Mouse (Mus musculus) brain, embryonic 14.5 days (tissue): ENCODE measurements around the gene Slc38a6. TPM values are rescaled to one million over a fixed set of nuclear protein-coding genes. Genes with fewer than 3 reads are reported as not detected.
A peak's percentile ranks its signal among the peaks of the same experiment; 100 is the strongest.

Source experiments
- DNase-seq: peaks from one replicate; pipeline ENCODE4 v3.0.0-alpha.2; 2011; ENCODE audit warnings: low read depth
- CTCF ChIP-seq: fragments of 200-500 bp; IDR thresholded peaks from 2 replicates; pipeline ENCODE4 v1.5.1; 2012; ENCODE audit warnings: inconsistent platforms, mild to moderate bottlenecking, moderate library complexity, borderline replicate concordance; ENCODE audit not compliant: insufficient read depth, insufficient read length; ENCODE audit errors: extremely low read depth
- POLR2A ChIP-seq: fragments of 200-500 bp; IDR thresholded peaks from 2 replicates; pipeline ENCODE4 v1.6.1; 2012; ENCODE audit warnings: mild to moderate bottlenecking, inconsistent platforms, borderline replicate concordance; ENCODE audit not compliant: poor library complexity, insufficient read depth, insufficient read length, severe bottlenecking; ENCODE audit errors: extremely low read depth
- polyA plus RNA-seq: library from polyadenylated mRNA; depleted of rRNA; stranded (reverse); fragments of >200 nt; gene quantifications from 2 replicates; pipeline ENCODE4 v1.2.3, GENCODE M21; 2012

Gene Slc38a6
- polyA plus RNA-seq, 1 experiment, result 34.6 TPM

DNA sequence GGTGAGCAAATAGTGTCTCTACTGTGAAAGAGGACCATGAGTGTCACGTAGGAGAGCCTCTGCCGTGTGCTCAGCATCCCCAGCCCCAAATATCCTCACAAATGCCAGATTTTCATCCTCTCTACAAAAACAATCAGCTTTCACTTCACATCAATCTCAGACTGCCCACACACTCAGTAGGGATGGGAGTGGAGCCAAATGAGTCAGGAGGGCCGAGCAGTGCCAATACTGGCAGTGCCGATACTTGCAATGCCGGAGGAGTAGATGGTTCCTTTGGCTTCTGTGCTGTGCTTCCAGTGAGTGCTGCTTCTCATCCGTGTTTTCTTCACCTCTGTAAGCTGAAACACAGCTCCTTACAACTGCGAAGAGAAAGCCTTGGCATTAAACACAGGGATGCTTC lies 84.6 kb downstream of the Slc38a6 start:
- DNase-seq, result peak; percentile 73
- no peak for TF ChIP-seq CTCF
- TF ChIP-seq POLR2A, result no peak

- DNase-seq, result no peak
- TF ChIP-seq POLR2A (no peak), CTCF (no peak)
Observed at GRCm38 (mm10) chr12:73378026-73378425, 91.4 kb downstream of the Slc38a6 start.

DNA sequence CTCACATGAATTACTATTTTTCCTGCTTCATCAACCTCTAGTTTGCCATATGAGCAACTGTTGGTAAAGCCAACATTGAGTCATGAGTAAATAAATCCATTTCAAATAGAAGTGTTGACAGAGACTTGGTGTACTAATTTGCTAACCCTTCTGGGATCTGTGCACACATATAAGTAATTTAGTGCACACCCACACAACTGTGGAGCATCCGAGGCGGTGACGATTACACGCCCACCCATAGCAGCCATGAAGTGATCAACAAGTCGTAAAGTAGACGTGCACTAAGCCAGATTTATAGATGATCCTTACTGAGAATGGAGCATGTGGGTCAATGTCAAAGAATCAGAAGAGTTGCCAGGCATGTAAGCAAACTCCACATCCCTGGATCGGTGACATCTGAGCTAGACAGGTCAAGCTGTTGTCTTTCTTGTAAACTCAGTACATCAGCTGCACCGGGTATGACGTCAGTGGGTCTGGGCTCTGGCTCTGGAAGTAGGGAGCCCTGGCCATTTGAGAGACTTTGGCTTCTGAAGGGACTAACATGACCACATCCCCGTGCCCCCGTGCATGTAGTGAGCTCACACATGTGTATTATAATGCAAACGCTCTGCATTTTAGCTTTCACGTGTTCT lies 92.3 kb downstream of the Slc38a6 start:
- TF ChIP-seq POLR2A (no peak), CTCF (no peak)
- no peak for DNase-seq

GRCm38 (mm10) chr12:73380686-73381360 lies 94.2 kb downstream of the Slc38a6 start:
- DNase-seq, result no peak
- no peak for TF ChIP-seq CTCF
- TF ChIP-seq POLR2A, result no peak

DNA sequence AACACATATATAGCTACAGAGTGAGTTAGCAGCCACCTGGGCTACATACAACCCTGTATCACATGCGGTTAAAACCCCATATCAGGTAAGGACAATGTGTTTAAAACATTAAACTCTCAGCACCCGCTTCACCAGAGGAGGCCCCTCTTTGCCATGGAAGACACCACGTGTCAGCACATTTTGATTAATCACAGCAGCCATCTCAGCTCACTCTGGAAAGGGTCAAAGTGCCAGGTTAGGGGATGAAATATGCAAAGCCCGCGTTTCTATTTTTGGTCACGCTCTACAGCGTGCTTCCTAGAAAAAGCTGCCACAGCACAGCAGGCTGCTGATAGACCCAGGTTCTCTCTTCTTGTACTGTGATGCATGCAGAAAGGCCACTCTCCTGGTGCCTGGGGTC lies 94.9 kb downstream of the Slc38a6 start:
- TF ChIP-seq CTCF (no peak), POLR2A (no peak)
- no peak for DNase-seq

GRCm38 (mm10) chr12:73382290-73383178 lies 96.0 kb downstream of the Slc38a6 start:
- TF ChIP-seq POLR2A, result no peak
- no peak for TF ChIP-seq CTCF
- no peak for DNase-seq

GRCm38 (mm10) chr12:73383179-73383510 lies 96.6 kb downstream of the Slc38a6 start:
- TF ChIP-seq CTCF (no peak), POLR2A (no peak)
- no peak for DNase-seq

DNA sequence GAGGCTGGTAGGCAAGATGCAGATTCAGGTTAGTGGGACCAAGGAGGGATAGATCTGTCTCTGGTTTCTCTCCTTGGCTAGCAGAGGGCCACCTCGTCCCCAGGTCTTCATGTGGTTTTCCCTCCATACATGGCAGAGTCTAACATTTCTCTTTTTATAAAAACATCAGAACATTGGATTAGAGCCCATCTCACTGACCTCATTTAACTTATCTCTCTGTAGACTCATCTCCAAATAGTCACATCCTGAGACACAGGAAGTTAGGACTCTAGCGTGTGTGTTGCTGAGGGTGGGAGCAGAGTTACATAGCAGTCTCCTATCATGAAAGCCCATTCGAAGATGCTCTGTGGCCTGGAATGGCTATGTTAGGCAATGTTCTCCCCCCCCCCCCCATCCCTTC lies 97.3 kb downstream of the Slc38a6 start:
- TF ChIP-seq CTCF, result no peak
- no peak for TF ChIP-seq POLR2A

GRCm38 (mm10) chr12:73384747-73385146 lies 98.2 kb downstream of the Slc38a6 start:
- TF ChIP-seq POLR2A (no peak), CTCF (no peak)
- DNase-seq, result no peak

More for the DNA sequence above, 97.3 kb downstream of the Slc38a6 start:
- no peak for DNase-seq

DNA sequence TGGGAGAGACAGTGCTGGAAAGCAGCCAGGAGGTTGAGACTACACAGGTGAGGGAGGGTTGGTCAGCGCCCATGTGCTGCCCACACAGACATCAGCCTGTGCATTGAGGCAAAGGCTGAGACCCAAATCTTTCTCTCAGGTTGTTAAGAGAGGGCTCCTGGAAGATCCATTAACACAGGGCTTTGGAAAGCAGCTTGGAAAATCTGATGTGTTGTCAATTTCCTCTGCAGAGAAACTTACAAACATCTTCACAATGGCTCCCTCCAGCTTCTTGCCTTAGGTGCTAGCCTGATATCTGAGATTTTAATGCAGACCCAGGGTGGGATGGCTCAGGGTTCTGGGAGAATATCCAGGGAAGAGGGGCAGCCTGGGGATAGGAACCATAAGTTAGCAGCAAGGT lies 105.9 kb downstream of the Slc38a6 start:
- DNase-seq, result no peak
- TF ChIP-seq POLR2A (no peak), CTCF (no peak)

- no peak for DNase-seq
- TF ChIP-seq CTCF (no peak), POLR2A (no peak)
Observed at GRCm38 (mm10) chr12:73393018-73393417, 106.4 kb downstream of the Slc38a6 start.
